Mouse (Mus musculus): ENCODE measurements around the gene Gm42906.

The Gm42906 gene

DNA sequence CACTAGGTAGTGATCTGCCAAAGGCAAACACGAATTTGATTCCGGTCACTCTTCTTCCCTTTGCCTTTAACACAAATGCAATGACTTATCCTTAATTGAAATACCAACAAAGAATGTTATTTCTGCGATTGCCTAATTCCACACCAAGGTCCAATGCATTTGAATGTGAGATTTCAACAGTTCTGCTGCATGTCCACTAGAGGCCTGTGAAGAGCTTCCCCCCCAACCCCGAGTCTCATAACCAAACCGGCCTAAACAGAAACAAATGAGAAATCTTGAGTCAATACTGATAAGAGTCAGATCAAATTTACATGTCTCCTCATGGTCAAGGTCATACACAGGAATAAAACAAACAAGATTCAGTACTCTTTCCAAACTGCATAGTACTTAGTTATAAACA is 285.7 kb downstream of the Gm42906 start:
- no peak for DNase-seq

DNA sequence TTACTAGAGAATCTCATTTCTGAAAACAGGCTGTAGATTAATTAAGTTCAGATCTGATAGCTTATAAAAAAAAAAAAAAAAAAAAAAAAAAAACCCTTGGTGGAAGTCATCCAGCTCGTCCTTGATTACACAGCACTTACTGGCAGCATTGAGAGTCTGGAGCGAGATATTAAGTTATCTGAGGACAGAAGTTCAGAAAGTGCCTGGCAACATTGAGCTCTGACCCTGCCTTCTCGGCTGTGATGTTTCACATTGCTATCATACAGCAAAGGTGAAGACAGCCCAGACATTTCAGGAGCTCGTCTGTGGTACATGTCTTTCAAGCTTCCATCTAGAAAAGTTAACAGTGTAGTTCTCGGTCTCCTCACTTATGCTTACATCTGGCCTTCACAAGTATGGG is 290.1 kb downstream of the Gm42906 start:
- no peak for DNase-seq

- no peak for DNase-seq
Measured at GRCm38 (mm10) chr5:151137311-151137710, 290.7 kb downstream of the Gm42906 start.

- peak; percentile 36 for DNase-seq
Measured at GRCm38 (mm10) chr5:151135965-151136364, 292.0 kb downstream of the Gm42906 start.

- DNase-seq = no peak
Measured at GRCm38 (mm10) chr5:151135078-151135826, 292.7 kb downstream of the Gm42906 start.

DNA sequence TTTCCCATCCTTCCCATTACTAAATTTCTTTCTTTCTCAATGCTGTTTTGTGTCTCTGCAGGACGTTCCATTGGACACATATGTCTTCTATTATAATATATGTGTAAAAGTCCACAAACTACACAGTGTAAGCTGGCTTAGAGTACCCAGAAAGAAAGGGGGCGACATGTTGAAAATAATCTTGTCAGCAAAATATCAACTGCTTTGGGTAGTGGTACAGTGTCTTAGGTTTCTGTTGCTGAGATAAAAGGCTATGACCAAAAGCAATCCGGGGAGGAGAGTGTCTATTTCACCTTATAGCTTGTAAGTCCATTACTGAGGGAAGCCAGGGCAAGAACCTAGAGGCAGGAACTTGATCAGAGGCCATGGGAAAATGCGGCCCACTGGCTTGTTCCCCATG is 293.8 kb downstream of the Gm42906 start:
- DNase-seq = no peak

- no peak for DNase-seq
Measured at GRCm38 (mm10) chr5:151133744-151134143, 294.2 kb downstream of the Gm42906 start.

DNA sequence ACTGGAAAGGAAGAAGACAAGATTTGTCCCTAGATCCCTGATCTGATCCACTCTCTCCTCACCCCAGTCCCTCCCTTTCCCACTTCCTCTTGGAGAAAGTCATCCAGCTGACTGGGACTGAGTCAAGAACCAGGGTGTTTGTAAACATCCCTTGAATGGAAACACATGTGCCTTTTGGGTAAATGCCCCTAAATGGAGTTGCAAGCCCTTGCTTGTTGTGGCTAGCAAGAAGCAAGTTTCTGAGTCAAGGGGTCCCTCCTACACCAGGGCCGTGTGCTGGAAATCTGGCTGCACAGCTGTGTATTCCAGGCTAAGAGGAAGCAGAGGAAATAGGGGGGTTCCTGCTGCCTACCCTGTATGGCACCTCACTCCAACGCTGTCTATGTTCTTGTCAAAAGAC is 298.2 kb downstream of the Gm42906 start:
- DNase-seq = no peak

- DNase-seq = no peak
Measured at GRCm38 (mm10) chr5:151127298-151127717, 300.7 kb downstream of the Gm42906 start.

- no peak for DNase-seq
Measured at GRCm38 (mm10) chr5:151126608-151127005, 301.4 kb downstream of the Gm42906 start.

- no peak for DNase-seq
Measured at GRCm38 (mm10) chr5:151125985-151126607, 301.9 kb downstream of the Gm42906 start.

- no peak for DNase-seq
Measured at GRCm38 (mm10) chr5:151117846-151118245, 310.1 kb downstream of the Gm42906 start.

- DNase-seq = no peak
Measured at GRCm38 (mm10) chr5:151116192-151116887, 311.6 kb downstream of the Gm42906 start.

DNA sequence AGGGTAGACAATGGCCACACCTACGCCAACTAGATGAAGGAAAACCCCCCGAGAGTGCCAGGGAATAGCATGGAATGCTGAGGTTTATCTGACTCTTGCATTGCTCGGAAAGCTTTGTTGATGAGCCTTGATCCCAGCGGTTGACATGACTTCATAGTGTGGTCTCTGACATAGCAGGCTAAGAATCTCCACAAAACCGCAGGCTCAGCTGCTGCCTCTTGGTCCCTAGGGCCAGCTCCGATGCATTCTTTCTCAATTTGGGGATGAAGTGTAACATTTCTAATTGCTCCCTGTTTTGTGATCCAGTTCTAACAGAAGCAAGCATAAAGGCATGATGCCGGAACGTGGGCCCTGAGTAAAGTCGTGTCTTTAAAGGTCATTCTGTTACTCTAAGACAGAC is 315.2 kb downstream of the Gm42906 start:
- no peak for DNase-seq

GRCm38 (mm10) chr5:151111080-151111871 is 316.7 kb downstream of the Gm42906 start:
- no peak for DNase-seq

DNA sequence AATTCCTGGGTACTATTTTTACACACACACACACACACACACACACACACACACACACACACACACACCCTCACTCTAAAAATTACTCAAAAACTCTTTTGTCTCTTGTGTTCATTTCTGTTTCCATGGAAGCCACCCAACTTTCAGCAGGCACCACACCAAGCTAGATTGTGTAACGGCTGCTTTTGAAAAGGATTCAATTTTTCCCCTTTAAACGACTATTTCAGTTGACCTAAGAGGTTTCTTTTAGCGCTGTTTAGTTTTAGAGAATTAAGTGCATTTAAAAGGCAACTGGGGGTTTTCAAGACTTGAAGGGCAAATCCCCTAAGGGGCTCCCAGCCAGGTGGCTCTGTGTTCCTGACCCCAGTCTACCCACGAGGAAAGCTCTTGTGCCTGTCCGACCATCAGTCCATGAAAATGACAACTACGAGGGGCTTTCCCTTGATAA is 317.5 kb downstream of the Gm42906 start:
- DNase-seq = no peak

GRCm38 (mm10) chr5:151109822-151110221 is 318.1 kb downstream of the Gm42906 start:
- DNase-seq = no peak

DNA sequence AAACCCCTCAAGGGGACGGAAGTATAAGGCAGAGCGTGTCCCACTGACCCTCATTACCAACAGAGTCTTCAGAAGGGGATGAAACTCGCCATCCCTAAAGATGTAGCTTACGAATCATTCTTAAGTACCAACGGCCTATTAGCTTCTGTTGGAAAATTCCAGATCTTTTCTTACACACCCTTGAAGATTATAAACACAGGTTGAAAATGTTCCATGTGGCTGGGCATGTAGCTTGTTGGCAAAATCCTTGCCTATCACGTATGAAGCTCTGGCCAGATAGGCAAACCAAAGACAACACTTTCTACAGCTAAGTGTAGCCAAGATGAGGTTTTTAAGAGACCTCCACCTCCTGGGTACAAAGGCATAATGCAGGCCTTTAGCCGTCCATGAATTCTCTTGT is 319.0 kb downstream of the Gm42906 start:
- DNase-seq = no peak

- no peak for DNase-seq
Measured at GRCm38 (mm10) chr5:151108291-151108897, 319.6 kb downstream of the Gm42906 start.

- no peak for DNase-seq
Measured at GRCm38 (mm10) chr5:151106841-151107240, 321.1 kb downstream of the Gm42906 start.

DNA sequence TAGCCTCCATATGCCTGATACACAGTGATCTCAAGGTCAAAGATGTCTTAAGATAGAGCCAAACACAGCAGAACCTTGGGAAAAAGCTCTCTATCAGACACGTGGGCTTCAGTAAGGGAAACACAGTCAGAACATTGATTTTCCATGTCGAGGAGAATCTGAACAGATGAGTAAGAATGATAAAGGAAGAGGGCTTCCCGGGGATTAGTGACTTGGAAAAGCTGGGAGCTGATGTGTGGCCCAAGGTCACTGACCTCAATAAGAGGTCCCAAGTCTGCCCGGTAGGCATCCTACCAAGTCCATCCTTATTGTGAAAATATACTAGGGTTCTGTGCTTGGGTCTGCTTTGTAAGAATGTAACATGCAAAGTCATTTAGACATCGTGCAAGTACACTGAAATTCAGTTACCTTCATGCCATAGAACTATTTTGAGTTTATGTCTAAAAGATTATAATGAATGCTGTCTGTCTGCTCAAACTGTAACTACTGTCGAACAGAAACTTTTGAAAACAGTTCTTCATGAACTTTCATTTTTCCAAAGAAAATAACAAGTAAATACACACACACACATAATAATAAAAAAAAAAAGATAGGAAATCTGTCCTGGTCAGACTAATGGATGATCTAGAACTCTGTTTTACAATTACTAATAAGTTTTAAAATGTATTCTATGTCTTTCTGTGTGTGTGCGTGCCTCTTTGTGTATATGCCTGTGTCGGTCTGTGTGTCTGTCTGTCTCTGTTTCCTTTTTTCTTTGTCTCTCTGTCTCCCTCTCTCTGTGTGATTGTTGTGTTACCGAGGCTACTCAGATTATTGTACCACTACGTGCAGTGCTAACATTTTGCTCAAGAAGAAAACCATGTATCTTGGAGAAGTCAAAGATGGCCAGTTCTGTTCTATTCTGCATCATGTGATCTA is 322.6 kb downstream of the Gm42906 start:
- DNase-seq = no peak

All from liver (tissue).